Mouse (Mus musculus) 3T3-L1 (cell line): ENCODE data around the gene Slc2a13.

Experiments
- DNase-seq: peaks from one replicate; pipeline ENCODE4 v3.0.0-alpha.2; 2015; ENCODE audit warnings: low read depth, low spot score

The Slc2a13 gene

GRCm38 (mm10) chr15:91573111-91573538 is at the start of gene Slc2a13:
Slc2a13 (minus strand) TSS chr15:91573261.
- DNase-seq, result peak; percentile 69

GRCm38 (mm10) chr15:91616016-91616415 is 43.0 kb upstream of the Slc2a13 start:
- DNase-seq, result no peak

DNA sequence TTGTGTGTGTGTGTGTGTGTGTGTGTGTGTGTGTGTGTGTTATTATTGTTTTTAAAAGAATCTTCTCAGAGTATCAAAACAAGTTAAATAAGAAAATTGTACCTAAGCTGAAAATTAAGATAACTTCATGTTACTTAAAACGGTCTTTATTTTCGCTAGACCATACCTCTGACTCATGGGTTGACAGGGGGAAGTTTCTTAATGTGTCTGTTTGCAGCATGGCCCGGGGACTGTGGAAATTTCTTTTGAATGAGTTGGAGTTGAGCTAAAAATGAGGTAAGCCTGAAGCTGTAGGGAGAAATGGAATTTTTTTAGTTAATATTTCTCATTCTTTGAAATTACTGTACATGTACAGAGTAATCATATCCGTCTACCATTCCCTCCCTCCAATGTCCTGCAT is 42.5 kb upstream of the Slc2a13 start:
- DNase-seq, result peak; percentile 89

GRCm38 (mm10) chr15:91613981-91614665 is 41.1 kb upstream of the Slc2a13 start:
- no peak for DNase-seq

DNA sequence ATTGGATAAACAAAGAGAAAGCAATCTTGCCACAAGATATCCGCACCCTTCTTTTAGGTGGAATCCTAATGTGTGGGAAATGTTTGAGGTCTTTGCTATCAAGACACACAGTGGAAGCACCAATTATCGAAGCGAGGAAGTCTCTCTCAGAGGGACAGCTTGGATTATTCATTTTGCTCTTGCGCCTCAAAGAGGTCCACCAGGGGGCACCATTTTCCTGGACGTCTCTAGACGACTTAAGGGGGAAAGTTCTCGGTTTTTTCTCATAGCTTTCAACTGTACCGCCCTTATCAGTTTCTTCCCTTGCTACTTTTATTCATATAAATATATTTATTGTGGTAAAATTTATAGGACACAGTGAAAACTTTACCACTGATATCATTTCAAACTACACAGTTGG is 36.7 kb upstream of the Slc2a13 start:
- peak; percentile 92 for DNase-seq

- peak; percentile 18 for DNase-seq
These were observed 35.8 kb upstream of the Slc2a13 start for GRCm38 (mm10) chr15:91608811-91609210.

GRCm38 (mm10) chr15:91601197-91601596 is 28.1 kb upstream of the Slc2a13 start:
- DNase-seq, result peak; percentile 78

DNA sequence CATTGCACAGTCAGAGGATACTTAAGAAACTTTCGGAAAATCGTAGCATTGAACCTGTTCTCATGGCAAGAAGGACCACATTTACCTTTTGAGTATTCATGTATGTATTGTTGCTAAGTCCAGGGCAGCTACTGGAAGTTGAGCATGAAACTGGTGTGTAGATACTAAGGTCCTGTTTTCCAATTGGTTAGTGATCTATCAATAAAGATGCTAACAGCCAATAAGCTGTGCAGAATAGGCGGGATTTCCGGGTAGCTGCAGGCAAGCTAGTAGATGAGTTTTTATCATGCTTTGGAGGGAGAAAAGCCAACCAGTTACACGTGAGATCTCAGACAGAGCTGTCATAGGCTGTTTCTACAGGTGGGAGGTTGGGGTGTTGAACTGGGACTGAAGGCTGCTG is 24.2 kb upstream of the Slc2a13 start:
- DNase-seq, result peak; percentile 13

- DNase-seq, result peak; percentile 89
These were observed 1.4 kb upstream of the Slc2a13 start for GRCm38 (mm10) chr15:91574492-91574891.

GRCm38 (mm10) chr15:91572421-91573069 is 516 bp downstream of the Slc2a13 start:
- no peak for DNase-seq

GRCm38 (mm10) chr15:91571981-91572380 is 1.1 kb downstream of the Slc2a13 start:
- no peak for DNase-seq

- no peak for DNase-seq
These were observed 6.3 kb downstream of the Slc2a13 start for GRCm38 (mm10) chr15:91566784-91567183.

GRCm38 (mm10) chr15:91565025-91565605 is 7.9 kb downstream of the Slc2a13 start:
- no peak for DNase-seq

- DNase-seq, result no peak
These were observed 11.3 kb downstream of the Slc2a13 start for GRCm38 (mm10) chr15:91561728-91562127.

DNA sequence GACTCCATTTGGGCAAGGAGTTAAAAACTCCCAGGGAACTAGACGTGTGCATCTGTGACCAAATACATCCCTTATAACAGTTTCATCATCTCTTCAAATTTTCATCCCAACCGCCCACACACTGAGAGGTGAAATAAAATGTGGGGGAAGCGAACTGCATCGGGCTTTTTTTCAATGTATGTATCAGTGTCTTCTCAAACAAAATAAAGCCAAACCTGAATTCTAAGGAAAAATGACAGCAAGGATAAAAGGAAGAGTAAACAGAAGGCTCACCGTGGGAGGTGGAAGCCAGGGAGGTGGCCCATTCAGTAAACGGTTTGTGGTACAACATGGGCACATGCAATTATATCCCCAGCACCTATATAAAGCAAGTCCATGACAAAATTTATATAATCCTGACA is 17.7 kb downstream of the Slc2a13 start:
- no peak for DNase-seq

GRCm38 (mm10) chr15:91548586-91549268 is 24.3 kb downstream of the Slc2a13 start:
- DNase-seq, result no peak

- no peak for DNase-seq
These were observed 28.5 kb downstream of the Slc2a13 start for GRCm38 (mm10) chr15:91544586-91544985.

- DNase-seq, result no peak
These were observed 34.6 kb downstream of the Slc2a13 start for GRCm38 (mm10) chr15:91538439-91538838.

GRCm38 (mm10) chr15:91526876-91527275 is 46.2 kb downstream of the Slc2a13 start:
- no peak for DNase-seq

DNA sequence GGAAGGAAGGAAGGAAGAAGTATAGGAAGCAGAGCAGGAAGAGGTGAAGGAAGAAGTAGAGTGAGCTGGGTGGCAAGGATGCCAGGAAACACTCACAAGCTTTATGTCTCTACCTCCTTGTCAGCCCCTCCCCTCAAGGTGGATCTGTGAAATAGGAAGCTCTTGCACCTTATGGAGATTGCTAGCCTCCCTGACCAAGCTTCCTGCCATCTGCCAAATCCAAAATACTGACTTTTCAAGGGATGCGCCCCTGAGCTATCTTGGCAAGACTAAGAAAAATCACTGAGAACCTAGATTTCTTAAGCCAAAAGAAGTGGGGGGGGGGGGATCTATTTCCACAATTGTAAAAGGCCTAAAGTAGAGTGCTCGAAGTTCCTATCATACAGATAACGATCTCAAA is 46.9 kb downstream of the Slc2a13 start:
- no peak for DNase-seq

- DNase-seq, result no peak
These were observed 48.6 kb downstream of the Slc2a13 start for GRCm38 (mm10) chr15:91524451-91524850.

- DNase-seq, result no peak
These were observed 69.8 kb downstream of the Slc2a13 start for GRCm38 (mm10) chr15:91503291-91503690.
